Mouse (Mus musculus) activated CD4-positive, CD25-positive, alpha-beta regulatory T cell (primary cell): Measurements from ENCODE around the gene Esp8. TPM values are rescaled to one million over a fixed set of nuclear protein-coding genes. Genes with fewer than 3 reads are reported as not detected.

Source experiments
- polyA plus RNA-seq, 2 experiments: library from polyadenylated mRNA; unstranded; fragments of 100-300 nt; shearing (Covaris generic); gene quantifications; one replicate each; pipeline ENCODE4 v1.2.1; 2017

Esp8 gene
- polyA plus RNA-seq, result not detected

GRCm38 (mm10) chr17:40519818-40520217 is at the start of gene Esp8:
Esp8 (plus strand) TSS chr17:40520022.

GRCm38 (mm10) chr17:40561207-40561606 is 41.4 kb downstream of the Esp8 start, which contains the start of gene Esp6:
Esp6 (plus strand) TSS chr17:40561507.

Other genes with a start within 250 kb of the Esp8 start
- gene Crisp1, start 200.8 kb upstream of the Esp8 start, polyA plus RNA-seq, result under 1 TPM in 1 of 2 experiments, not detected in 1; 0.20 TPM
- not detected for gene Esp6, start 41.5 kb downstream of the Esp8 start, polyA plus RNA-seq
- gene Esp4, start 78.6 kb downstream of the Esp8 start, polyA plus RNA-seq, result not detected
- gene Esp3, start 112.1 kb downstream of the Esp8 start, polyA plus RNA-seq, result not detected
- gene Esp1, start 207.1 kb downstream of the Esp8 start, polyA plus RNA-seq, result not detected